Mouse (Mus musculus) MEL (cell line): ENCODE data around the gene Pym1. TPM values are rescaled to one million over a fixed set of nuclear protein-coding genes. Genes with fewer than 3 reads are reported as not detected.

Source experiments
- DNase-seq: peaks from one replicate; pipeline ENCODE4 v3.0.0; 2011; ENCODE audit warnings: low read depth, low spot score
- H3K27ac ChIP-seq: 2 replicates; pipeline ENCODE4 v1.5.1; 2012; ENCODE audit warnings: low read depth, mild to moderate bottlenecking, control low read depth, low read length, moderate library complexity; ENCODE audit not compliant: control insufficient read depth
- H3K27me3 ChIP-seq, 2 experiments: fragments of 150-350 bp in 1 of 2; sonication (generic) in 1 of 2; 2 replicates each; pipeline ENCODE4 v1.6.1; 2012; ENCODE audit warnings: low read length in 2 of 2, mild to moderate bottlenecking in 2 of 2, improper control_type of control experiment in 1 of 2, moderate library complexity in 1 of 2; ENCODE audit not compliant: insufficient read depth in 2 of 2, control insufficient read depth in 1 of 2
- H3K36me3 ChIP-seq, 2 experiments: 2 replicates each; pipeline ENCODE4 v1.6.1; 2012 to 2014; ENCODE audit warnings: low read length in 2 of 2, improper control_type of control experiment in 1 of 2, inconsistent platforms in 1 of 2, mild to moderate bottlenecking in 1 of 2; ENCODE audit not compliant: insufficient read depth in 2 of 2, control insufficient read depth in 1 of 2
- H3K4me1 ChIP-seq, 2 experiments: fragments of 150-350 bp in 1 of 2; sonication (generic) in 1 of 2; 2 replicates each; pipeline ENCODE4 v1.6.1; 2012; ENCODE audit warnings: low read length in 2 of 2, improper control_type of control experiment in 1 of 2, mild to moderate bottlenecking in 1 of 2; ENCODE audit not compliant: insufficient read depth in 2 of 2, control insufficient read depth in 1 of 2
- H3K4me3 ChIP-seq, 2 experiments: fragments of 150-350 bp in 1 of 2; sonication (generic) in 1 of 2; 2 replicates each; pipeline ENCODE4 v1.5.1; 2012; ENCODE audit warnings: low read depth in 2 of 2, low read length in 2 of 2, mild to moderate bottlenecking in 2 of 2, moderate library complexity in 2 of 2, control low read depth in 1 of 2, improper control_type of control experiment in 1 of 2; ENCODE audit not compliant: control insufficient read depth in 1 of 2, insufficient read depth in 1 of 2
- H3K79me2 ChIP-seq: 2 replicates; pipeline ENCODE4 v1.6.1; 2012; ENCODE audit warnings: mild to moderate bottlenecking, low read length, moderate library complexity; ENCODE audit not compliant: control insufficient read depth, poor library complexity, insufficient read depth
- H3K9ac ChIP-seq: 2 replicates; pipeline ENCODE4 v1.6.1; 2012; ENCODE audit warnings: low read depth, mild to moderate bottlenecking, control low read depth, low read length, moderate library complexity; ENCODE audit not compliant: control insufficient read depth, poor library complexity, severe bottlenecking
- H3K9me3 ChIP-seq: fragments of 150-350 bp; sonication (generic); replicated peaks from 2 replicates; pipeline ENCODE4 v1.6.1; 2012; ENCODE audit warnings: mild to moderate bottlenecking, low read length, improper control_type of control experiment, moderate library complexity; ENCODE audit not compliant: insufficient read depth
- CHD2 ChIP-seq: IDR thresholded peaks from 2 replicates; pipeline ENCODE4 v1.6.1; 2011; ENCODE audit warnings: low read length, improper control_type of control experiment
- CTCF ChIP-seq, 3 experiments: IDR thresholded peaks in 2 of 3; conservative IDR thresholded peaks in 1 of 3; 2 replicates each; pipeline ENCODE4 v1.5.1; 2011 to 2012; ENCODE audit warnings: low read length in 3 of 3, low read depth in 2 of 3, mild to moderate bottlenecking in 2 of 3, improper control_type of control experiment in 1 of 3, inconsistent platforms in 1 of 3, mixed read lengths in 1 of 3, moderate library complexity in 1 of 3; ENCODE audit not compliant: control insufficient read depth in 1 of 3, insufficient read depth in 1 of 3, poor library complexity in 1 of 3, severe bottlenecking in 1 of 3
- E2F4 ChIP-seq: IDR thresholded peaks from 2 replicates; pipeline ENCODE4 v1.6.1; 2011; ENCODE audit warnings: low read depth, low read length, improper control_type of control experiment, borderline replicate concordance
- ETS1 ChIP-seq: IDR thresholded peaks from 2 replicates; pipeline ENCODE4 v1.6.1; 2012; ENCODE audit warnings: low read depth, mild to moderate bottlenecking, inconsistent platforms, low read length, improper control_type of control experiment, moderate library complexity
- GABPA ChIP-seq: IDR thresholded peaks from 2 replicates; pipeline ENCODE4 v1.6.1; 2012; ENCODE audit warnings: low read depth, mild to moderate bottlenecking, inconsistent platforms, low read length, improper control_type of control experiment, moderate library complexity
- GATA1 ChIP-seq: IDR thresholded peaks from 2 replicates; pipeline ENCODE4 v1.6.1; 2011; ENCODE audit warnings: low read depth, low read length, improper control_type of control experiment
- KAT2A ChIP-seq: conservative IDR thresholded peaks from 2 replicates; pipeline ENCODE4 v1.6.1; 2012; ENCODE audit warnings: low read depth, low read length, improper control_type of control experiment, inconsistent platforms
- MAZ ChIP-seq: IDR thresholded peaks from 2 replicates; pipeline ENCODE4 v1.6.1; 2012; ENCODE audit warnings: low read depth, mild to moderate bottlenecking, inconsistent platforms, low read length, improper control_type of control experiment
- MEF2A ChIP-seq: IDR thresholded peaks from 2 replicates; pipeline ENCODE4 v1.6.1; 2014; ENCODE audit warnings: low read depth, mild to moderate bottlenecking, inconsistent platforms, low read length, improper control_type of control experiment; ENCODE audit not compliant: poor library complexity, insufficient replicate concordance, severe bottlenecking; ENCODE audit errors: extremely low read depth
- MYC ChIP-seq: IDR thresholded peaks from 2 replicates; pipeline ENCODE4 v1.6.1; 2011; ENCODE audit warnings: low read depth, mild to moderate bottlenecking, low read length, improper control_type of control experiment, moderate library complexity
- NELFE ChIP-seq: IDR thresholded peaks from 2 replicates; pipeline ENCODE4 v1.6.1; 2011; ENCODE audit warnings: low read depth, low read length, improper control_type of control experiment
- NRF1 ChIP-seq: IDR thresholded peaks from 2 replicates; pipeline ENCODE4 v1.6.1; 2014; ENCODE audit warnings: low read depth, mild to moderate bottlenecking, inconsistent platforms, low read length, improper control_type of control experiment, moderate library complexity; ENCODE audit not compliant: poor library complexity, insufficient read depth, severe bottlenecking
- POLR2A ChIP-seq, 2 experiments: IDR thresholded peaks; 2 replicates each; pipeline ENCODE4 v1.6.1; 2011 to 2012; ENCODE audit warnings: low read length in 2 of 2, mild to moderate bottlenecking in 2 of 2, control low read depth in 1 of 2, improper control_type of control experiment in 1 of 2, low read depth in 1 of 2, moderate library complexity in 1 of 2; ENCODE audit not compliant: control insufficient read depth in 1 of 2, insufficient read depth in 1 of 2, poor library complexity in 1 of 2
- POLR2AphosphoS5 ChIP-seq: IDR thresholded peaks from 2 replicates; pipeline ENCODE4 v1.6.1; 2012; ENCODE audit warnings: low read depth, borderline replicate concordance, mild to moderate bottlenecking, inconsistent platforms, low read length, moderate library complexity, mixed read lengths
- RAD21 ChIP-seq: IDR thresholded peaks from 2 replicates; pipeline ENCODE4 v1.6.1; 2011; ENCODE audit warnings: mild to moderate bottlenecking, low read depth, low read length, improper control_type of control experiment
- RCOR1 ChIP-seq: IDR thresholded peaks from 2 replicates; pipeline ENCODE4 v1.6.1; 2012; ENCODE audit warnings: low read depth, mild to moderate bottlenecking, inconsistent platforms, low read length, improper control_type of control experiment
- SMC3 ChIP-seq: IDR thresholded peaks from 2 replicates; pipeline ENCODE4 v1.6.1; 2011; ENCODE audit warnings: low read depth, low read length, improper control_type of control experiment
- TAL1 ChIP-seq: IDR thresholded peaks from 2 replicates; pipeline ENCODE4 v1.6.1; 2012; ENCODE audit warnings: mild to moderate bottlenecking, inconsistent platforms, low read length, moderate library complexity, mixed read lengths
- TBP ChIP-seq: IDR thresholded peaks from 2 replicates; pipeline ENCODE4 v1.8.0; 2011; ENCODE audit warnings: low read depth, low read length, improper control_type of control experiment
- TCF12 ChIP-seq: IDR thresholded peaks from 2 replicates; pipeline ENCODE4 v1.6.1; 2014; ENCODE audit warnings: low read depth, mild to moderate bottlenecking, inconsistent platforms, low read length, improper control_type of control experiment, moderate library complexity
- UBTF ChIP-seq: IDR thresholded peaks from 2 replicates; pipeline ENCODE4 v1.6.1; 2012; ENCODE audit warnings: low read depth, mild to moderate bottlenecking, inconsistent platforms, low read length, improper control_type of control experiment, moderate library complexity, borderline replicate concordance; ENCODE audit not compliant: insufficient read depth
- USF1 ChIP-seq: IDR thresholded peaks from 2 replicates; pipeline ENCODE4 v1.6.1; 2014; ENCODE audit warnings: low read depth, mild to moderate bottlenecking, inconsistent platforms, low read length, improper control_type of control experiment, moderate library complexity
- USF2 ChIP-seq, 2 experiments: IDR thresholded peaks; 2 replicates each; pipeline ENCODE4 v1.6.1; 2011 to 2012; ENCODE audit warnings: improper control_type of control experiment in 2 of 2, low read length in 2 of 2, borderline replicate concordance in 1 of 2, inconsistent platforms in 1 of 2, low read depth in 1 of 2, mild to moderate bottlenecking in 1 of 2; ENCODE audit not compliant: insufficient read depth in 1 of 2
- ZC3H11A ChIP-seq: IDR thresholded peaks from 2 replicates; pipeline ENCODE4 v1.6.1; 2012; ENCODE audit warnings: low read depth, mild to moderate bottlenecking, inconsistent platforms, low read length, improper control_type of control experiment
- ZKSCAN1 ChIP-seq: IDR thresholded peaks from 2 replicates; pipeline ENCODE4 v1.6.1; 2012; ENCODE audit warnings: low read depth, mild to moderate bottlenecking, inconsistent platforms, low read length, improper control_type of control experiment, moderate library complexity
- ZMIZ1 ChIP-seq: IDR thresholded peaks from 2 replicates; pipeline ENCODE4 v1.6.1; 2012; ENCODE audit warnings: low read depth, mild to moderate bottlenecking, inconsistent platforms, low read length, improper control_type of control experiment, moderate library complexity
- ZNF384 ChIP-seq: IDR thresholded peaks from 2 replicates; pipeline ENCODE4 v1.6.1; 2012; ENCODE audit warnings: low read depth, mild to moderate bottlenecking, inconsistent platforms, low read length, improper control_type of control experiment
- polyA plus RNA-seq, 2 experiments: library from polyadenylated mRNA; stranded (reverse) in 1 of 2; unstranded in 1 of 2; fragments of >175 nt in 1 of 2; fragments of >200 nt in 1 of 2; gene quantifications; 2 replicates each; pipeline versions ENCODE4 v1.2.1 to v1.2.4; 2012; ENCODE audit warnings: low replicate concordance in 2 of 2, low read depth in 1 of 2; ENCODE audit not compliant: insufficient read length in 2 of 2, insufficient read depth in 1 of 2, missing spikeins in 1 of 2
- total RNA-seq: library from RNA; depleted of rRNA; stranded (reverse); fragments of 300-350 nt; gene quantifications from 2 replicates; pipeline ENCODE4 v1.2.3, GENCODE M21; 2012

Gene Pym1
- total and polyA plus RNA-seq, 3 experiments: 77.4 to 107 TPM; not detected in 1

- TF ChIP-seq TCF12 (peak; percentile 66), CTCF (IDR thresholded peaks at IDR 0.05 in 2 of 3, conservative IDR thresholded peaks at IDR 0.05 in 1 of 3; ENCODE audit: control insufficient read depth in 1 of 3, insufficient read depth in 1 of 3, low read depth in 2 of 3, low read length in 3 of 3, poor library complexity in 1 of 3, severe bottlenecking in 1 of 3) (no peak), UBTF (no peak), GATA1 (peak; percentile 81), E2F4 (no peak), ZKSCAN1 (no peak), POLR2AphosphoS5 (no peak), ZC3H11A (no peak), CHD2 (0 out of 2 replicates have a peak, but pooled peaks have one; percentile 7), RCOR1 (no peak; the same call in 1 of the 2 replicates), USF2 (IDR thresholded peaks at IDR 0.05; ENCODE audit: borderline replicate concordance in 1 of 2, insufficient read depth in 1 of 2, low read depth in 1 of 2, low read length in 2 of 2) (no peak), ZMIZ1 (no peak), RAD21 (no peak), USF1 (0 out of 2 replicates have a peak, but pooled peaks have one; percentile 23), MAZ (0 out of 2 replicates have a peak, but pooled peaks have one; percentile 42), ETS1 (peak; percentile 73), MYC (peak; percentile 95), POLR2A (IDR thresholded peaks at IDR 0.05; ENCODE audit: control insufficient read depth in 1 of 2, insufficient read depth in 1 of 2, low read depth in 1 of 2, low read length in 2 of 2, poor library complexity in 1 of 2) (peak in 1 of 2 experiments; percentile 58; a peak in 2 of 4 replicates), GABPA (no peak)
These were observed 7.4 kb upstream of the Pym1 start (continued) for GRCm38 (mm10) chr10:128740296-128740695.

DNA sequence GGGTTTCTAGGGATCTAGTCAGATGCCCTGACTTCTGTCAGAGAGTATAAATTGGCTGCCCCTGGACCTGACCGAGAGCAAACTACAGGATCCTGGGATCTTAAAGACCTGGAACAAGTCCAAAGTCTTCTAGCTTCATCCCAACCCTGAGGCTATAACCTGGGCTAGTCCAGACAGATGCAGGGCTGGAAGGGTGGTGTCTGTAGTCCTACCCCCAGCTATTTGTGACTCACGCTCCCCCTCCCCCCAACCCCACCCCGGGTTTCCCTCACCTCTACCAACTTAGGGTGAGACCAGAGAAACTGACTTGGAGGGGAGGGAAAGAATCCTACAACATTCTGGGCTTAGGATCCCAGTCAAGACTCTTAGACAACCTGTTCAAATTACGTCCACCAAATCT, 5.1 kb upstream of the Pym1 start:
- Histone ChIP-seq H3K9me3 (no peaks in the 10 kb centered on the region), H3K27me3 (no peaks in the 10 kb centered on the region), H3K4me1 (peaks cover 0 to 21% of the 10 kb centered on the region in 2 experiments), H3K9ac (peak overlapping the region; percentile 66), H3K36me3 (peaks cover 0 to 10% of the 10 kb centered on the region in 2 experiments; a peak in 2 of 4 replicates), H3K27ac (no peak overlapping the region; the same call in 1 of the 2 replicates), H3K4me3 (peak overlapping the region; percentile 73 to 81), H3K79me2 (no peaks in the 10 kb centered on the region; the same call in 1 of the 2 replicates)
- TF ChIP-seq ZNF384 (no peak), NRF1 (no peak), MEF2A (no peak), POLR2A (IDR thresholded peaks at IDR 0.05; ENCODE audit: control insufficient read depth in 1 of 2, insufficient read depth in 1 of 2, low read depth in 1 of 2, low read length in 2 of 2, poor library complexity in 1 of 2) (peak in 1 of 2 experiments; percentile 44; a peak in 1 of 4 replicates), NELFE (peak; percentile 21; the same call in 1 of the 2 replicates), KAT2A (no peak), ZMIZ1 (no peak), TAL1 (no peak), E2F4 (no peak), MYC (no peak), SMC3 (no peak), RCOR1 (no peak), USF2 (IDR thresholded peaks at IDR 0.05; ENCODE audit: borderline replicate concordance in 1 of 2, insufficient read depth in 1 of 2, low read depth in 1 of 2, low read length in 2 of 2) (no peak), UBTF (no peak), TBP (no peak)
- DNase-seq: peak; percentile 34
